Mouse (Mus musculus) midbrain, embryonic 16.5 days (tissue): Measurements from ENCODE around the gene Mib2. TPM values are rescaled to one million over a fixed set of nuclear protein-coding genes. Genes with fewer than 3 reads are reported as not detected.

ENCODE experiments used
- ATAC-seq: fragments of 200-750 bp; cut with Nextera tagmentation; 2 replicates; pipeline ENCODE4 v1.8.0; 2017; ENCODE audit warnings: moderate TSS enrichment
- H3K27ac ChIP-seq: fragments of 300-500 bp; sonication (generic); 2 replicates; pipeline ENCODE4 v1.5.1; 2014; ENCODE audit warnings: mild to moderate bottlenecking, low read length, mixed read lengths
- H3K27me3 ChIP-seq: fragments of 300-500 bp; sonication (generic); 2 replicates; pipeline ENCODE4 v1.6.1; 2014; ENCODE audit warnings: low read depth, low read length, mixed read lengths; ENCODE audit not compliant: control insufficient read depth, insufficient read depth
- H3K36me3 ChIP-seq: fragments of 300-500 bp; sonication (generic); 2 replicates; pipeline ENCODE4 v1.6.1; 2014; ENCODE audit warnings: mild to moderate bottlenecking, low read length, moderate library complexity, mixed read lengths; ENCODE audit not compliant: control insufficient read depth, insufficient read depth
- H3K4me1 ChIP-seq: fragments of 300-500 bp; sonication (generic); 2 replicates; pipeline ENCODE4 v1.6.1; 2014; ENCODE audit warnings: mild to moderate bottlenecking, low read length, mixed read lengths; ENCODE audit not compliant: control insufficient read depth, insufficient read depth
- H3K4me2 ChIP-seq: fragments of 300-500 bp; sonication (generic); 2 replicates; pipeline ENCODE4 v1.6.1; 2014; ENCODE audit warnings: mild to moderate bottlenecking, low read length, mixed read lengths
- H3K4me3 ChIP-seq: fragments of 300-500 bp; sonication (generic); 2 replicates; pipeline ENCODE4 v1.5.1; 2014; ENCODE audit warnings: low read depth, mild to moderate bottlenecking, low read length, moderate library complexity, mixed read lengths
- H3K9ac ChIP-seq: fragments of 300-500 bp; sonication (generic); 2 replicates; pipeline ENCODE4 v1.6.1; 2014; ENCODE audit warnings: low read depth, low read length, mixed read lengths
- H3K9me3 ChIP-seq: fragments of 300-500 bp; sonication (generic); replicated peaks from 2 replicates; pipeline ENCODE4 v1.6.1; 2014; ENCODE audit warnings: mild to moderate bottlenecking, low read length, mixed read lengths; ENCODE audit not compliant: control insufficient read depth, poor library complexity, severe bottlenecking
- WGBS: fragments of 180-500 bp; shearing (Covaris S2); extraction: QIAGEN DNeasy Blood & Tissue Kit; methylation state at CpG from one replicate; pipeline ENCODE4 v1.1.7; 2014; 5-methylcytosine and 5-hydroxymethylcytosine counted together
- polyA plus RNA-seq: library from polyadenylated mRNA; unstranded; fragments of >200 nt; fragmentation: Nextera tagmentation; extraction: Ambion mirVana; gene quantifications from 2 replicates; pipeline ENCODE4 v1.2.1, GENCODE M21; 2015

The Mib2 gene
- polyA plus RNA-seq, 1 experiment from 2014 or later: 60.9 TPM

GRCm38 (mm10) chr4:155643531-155643930 lies 25.5 kb downstream of the Mib2 start:
- no peaks in the 10 kb centered on the region for H3K4me1 ChIP-seq
- WGBS: 92% methylated on average over 1 of the region's 1 CpGs
- ATAC-seq: no peak
- no peak overlapping the region for H3K4me2 ChIP-seq
- H3K27ac ChIP-seq: no peak overlapping the region
- no peaks in the 10 kb centered on the region for H3K27me3 ChIP-seq
- no peak overlapping the region for H3K9ac ChIP-seq
- no peak overlapping the region for H3K4me3 ChIP-seq
- H3K36me3 ChIP-seq: peaks cover 46% of the 10 kb centered on the region
- H3K9me3 ChIP-seq: no peaks in the 10 kb centered on the region

- H3K4me2 ChIP-seq: no peak overlapping the region
- peaks cover 42% of the 10 kb centered on the region for H3K36me3 ChIP-seq
- H3K4me3 ChIP-seq: no peak overlapping the region
- no peak overlapping the region for H3K9ac ChIP-seq
- no peaks in the 10 kb centered on the region for H3K9me3 ChIP-seq
- H3K27me3 ChIP-seq: no peaks in the 10 kb centered on the region
- no peak for ATAC-seq
- H3K27ac ChIP-seq: no peak overlapping the region
- H3K4me1 ChIP-seq: no peaks in the 10 kb centered on the region
Measured at GRCm38 (mm10) chr4:155635766-155636499, 33.1 kb downstream of the Mib2 start.

- Histone ChIP-seq H3K4me3 (no peak overlapping the region), H3K4me1 (peaks cover 2% of the 10 kb centered on the region), H3K9ac (no peak overlapping the region), H3K9me3 (no peaks in the 10 kb centered on the region), H3K36me3 (peaks cover 27% of the 10 kb centered on the region), H3K27me3 (no peaks in the 10 kb centered on the region), H3K4me2 (no peak overlapping the region), H3K27ac (no peak overlapping the region)
- no peak for ATAC-seq
- WGBS: 89% methylated on average over 6 of the region's 6 CpGs
Measured at GRCm38 (mm10) chr4:155630267-155630666, 38.7 kb downstream of the Mib2 start.

GRCm38 (mm10) chr4:155624338-155625291 lies 44.4 kb downstream of the Mib2 start, which contains the start of gene Cdk11b:
Cdk11b (plus strand) TSS chr4:155624854.
- Histone ChIP-seq H3K4me2 (peak within 1 kb of the TSS; percentile 66), H3K27me3 (no peaks in the 10 kb centered on the region), H3K9ac (peak within 1 kb of the TSS; percentile 78), H3K36me3 (peaks cover 17% of the 10 kb centered on the region), H3K9me3 (no peaks in the 10 kb centered on the region), H3K4me3 (peak within 1 kb of the TSS; percentile 83), H3K4me1 (peaks cover 10% of the 10 kb centered on the region), H3K27ac (peak within 1 kb of the TSS; percentile 88)
- WGBS: under 1% methylated on average over 84 of the region's 84 CpGs
- ATAC-seq: peak; percentile 100

- Histone ChIP-seq H3K4me2 (no peak overlapping the region), H3K4me3 (no peak overlapping the region), H3K27me3 (no peaks in the 10 kb centered on the region), H3K27ac (no peak overlapping the region), H3K4me1 (peaks cover under 1% of the 10 kb centered on the region; the same call in 1 of the 2 replicates), H3K9ac (no peak overlapping the region), H3K9me3 (no peaks in the 10 kb centered on the region), H3K36me3 (peaks cover 42% of the 10 kb centered on the region)
- ATAC-seq: no peak
- 97% methylated on average over 5 of the region's 5 CpGs for WGBS
Measured at GRCm38 (mm10) chr4:155618321-155618720, 50.7 kb downstream of the Mib2 start.

DNA sequence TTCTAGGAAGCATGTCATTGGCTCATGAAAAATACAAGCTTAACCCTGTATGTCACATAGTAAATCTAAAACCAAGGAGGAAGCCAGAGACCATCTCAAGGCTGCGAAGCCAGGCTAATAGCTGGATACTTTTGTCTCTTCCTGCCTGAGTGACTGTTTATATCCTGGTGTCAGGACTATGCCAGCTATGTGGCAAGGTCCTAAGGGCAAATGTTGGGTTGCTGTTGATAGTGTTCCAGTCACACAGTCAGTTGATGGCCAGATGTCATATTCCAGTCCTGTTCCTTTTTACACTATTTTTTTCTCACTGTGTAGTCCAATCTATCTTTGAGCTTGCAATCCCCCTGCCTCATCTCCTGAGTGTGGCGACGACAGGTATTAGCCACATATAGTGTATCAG lies 55.7 kb downstream of the Mib2 start:
- Histone ChIP-seq H3K9me3 (no peaks in the 10 kb centered on the region), H3K27me3 (no peaks in the 10 kb centered on the region), H3K4me3 (no peak overlapping the region), H3K4me2 (no peak overlapping the region), H3K9ac (no peak overlapping the region), H3K4me1 (no peaks in the 10 kb centered on the region), H3K27ac (no peak overlapping the region), H3K36me3 (peaks cover 46% of the 10 kb centered on the region)
- ATAC-seq: no peak
- WGBS: 97% methylated on average over 3 of the region's 3 CpGs

GRCm38 (mm10) chr4:155611860-155612259 lies 57.1 kb downstream of the Mib2 start:
- 92% methylated on average over 3 of the region's 3 CpGs for WGBS
- H3K36me3 ChIP-seq: peaks cover 35% of the 10 kb centered on the region
- ATAC-seq: no peak
- H3K27me3 ChIP-seq: no peaks in the 10 kb centered on the region
- H3K4me3 ChIP-seq: no peak overlapping the region
- no peak overlapping the region for H3K4me2 ChIP-seq
- H3K9ac ChIP-seq: no peak overlapping the region
- H3K4me1 ChIP-seq: no peaks in the 10 kb centered on the region
- no peaks in the 10 kb centered on the region for H3K9me3 ChIP-seq
- no peak overlapping the region for H3K27ac ChIP-seq

GRCm38 (mm10) chr4:155606825-155607224 lies 62.2 kb downstream of the Mib2 start:
- H3K4me3 ChIP-seq: no peak overlapping the region
- no peak overlapping the region for H3K27ac ChIP-seq
- WGBS: 75% methylated on average over 2 of the region's 2 CpGs
- H3K36me3 ChIP-seq: peaks cover 14% of the 10 kb centered on the region
- no peaks in the 10 kb centered on the region for H3K9me3 ChIP-seq
- no peak overlapping the region for H3K9ac ChIP-seq
- H3K4me2 ChIP-seq: no peak overlapping the region
- H3K27me3 ChIP-seq: no peaks in the 10 kb centered on the region
- H3K4me1 ChIP-seq: peaks cover 14% of the 10 kb centered on the region
- no peak for ATAC-seq

- Histone ChIP-seq H3K27me3 (no peaks in the 10 kb centered on the region), H3K9ac (no peak overlapping the region), H3K4me2 (no peak overlapping the region), H3K9me3 (no peaks in the 10 kb centered on the region), H3K36me3 (peaks cover 2% of the 10 kb centered on the region; the same call in 1 of the 2 replicates), H3K4me3 (no peak overlapping the region), H3K4me1 (peaks cover 14% of the 10 kb centered on the region), H3K27ac (no peak overlapping the region)
- WGBS: 95% methylated on average over 4 of the region's 4 CpGs
- no peak for ATAC-seq
Measured at GRCm38 (mm10) chr4:155605132-155605531, 63.9 kb downstream of the Mib2 start.
